Mouse (Mus musculus): ENCODE data around the gene 2410004B18Rik.
"Not testable (repeated sequence)": the region's sequence is repeated elsewhere in the genome, so short reads cannot be mapped to it uniquely, and the experiment has no call there.

Gene 2410004B18Rik

GRCm38 (mm10) chr3:145937505-145938404, at the start of gene 2410004B18Rik:
Gene 2410004B18Rik, plus strand, starts transcription at chr3:145938014.
- no peak for DNase-seq (ENCODE audit: extremely low spot score, low read depth, low spot score)

GRCm38 (mm10) chr3:145890346-145891132, 47.3 kb upstream of the 2410004B18Rik start:
- no peak for DNase-seq (ENCODE audit: extremely low spot score, low read depth, low spot score)

DNA sequence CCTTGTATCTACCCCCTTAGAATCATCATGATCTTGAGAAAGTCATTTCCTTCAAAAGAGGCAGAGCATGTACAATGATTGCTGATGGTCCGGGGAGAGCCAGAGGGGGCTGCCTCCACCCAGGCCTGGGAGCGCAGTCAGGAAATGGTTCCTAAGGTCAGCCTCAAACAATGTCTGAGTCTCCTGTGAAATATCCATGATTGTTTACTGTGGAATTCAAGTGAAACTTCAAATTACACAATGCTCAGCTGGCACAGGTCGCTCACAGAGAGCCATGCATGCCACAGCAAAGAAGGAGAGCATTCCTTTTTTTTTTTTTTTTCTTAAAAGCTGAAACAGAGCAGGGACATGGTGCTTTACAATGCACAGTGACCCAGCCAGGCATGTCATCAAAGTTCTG, 45.4 kb upstream of the 2410004B18Rik start:
- no peak for DNase-seq (ENCODE audit: extremely low spot score, low read depth, low spot score)

- no peak for DNase-seq (ENCODE audit: extremely low spot score, low read depth, low spot score)
Observed at GRCm38 (mm10) chr3:145894131-145894530, 43.7 kb upstream of the 2410004B18Rik start.

- DNase-seq (ENCODE audit: extremely low spot score, low read depth, low spot score) = no peak
Observed at GRCm38 (mm10) chr3:145897749-145898148, 40.1 kb upstream of the 2410004B18Rik start.

- no peak for DNase-seq (ENCODE audit: extremely low spot score, low read depth, low spot score)
Observed at GRCm38 (mm10) chr3:145899832-145900231, 38.0 kb upstream of the 2410004B18Rik start.

GRCm38 (mm10) chr3:145903530-145903929, 34.3 kb upstream of the 2410004B18Rik start:
- DNase-seq (ENCODE audit: extremely low spot score, low read depth, low spot score) = no peak

GRCm38 (mm10) chr3:145904850-145905776, 32.7 kb upstream of the 2410004B18Rik start:
- no peak for DNase-seq (ENCODE audit: extremely low spot score, low read depth, low spot score)

- DNase-seq (ENCODE audit: extremely low spot score, low read depth, low spot score) = no peak
Observed at GRCm38 (mm10) chr3:145906582-145906981, 31.2 kb upstream of the 2410004B18Rik start.

- no peak for DNase-seq (ENCODE audit: extremely low spot score, low read depth, low spot score)
Observed at GRCm38 (mm10) chr3:145912512-145912911, 25.3 kb upstream of the 2410004B18Rik start.

- DNase-seq (ENCODE audit: extremely low spot score, low read depth, low spot score) = no peak
Observed at GRCm38 (mm10) chr3:145913263-145913662, 24.6 kb upstream of the 2410004B18Rik start.

GRCm38 (mm10) chr3:145913942-145914341, 23.9 kb upstream of the 2410004B18Rik start:
- DNase-seq (ENCODE audit: extremely low spot score, low read depth, low spot score) = not testable (repeated sequence)

DNA sequence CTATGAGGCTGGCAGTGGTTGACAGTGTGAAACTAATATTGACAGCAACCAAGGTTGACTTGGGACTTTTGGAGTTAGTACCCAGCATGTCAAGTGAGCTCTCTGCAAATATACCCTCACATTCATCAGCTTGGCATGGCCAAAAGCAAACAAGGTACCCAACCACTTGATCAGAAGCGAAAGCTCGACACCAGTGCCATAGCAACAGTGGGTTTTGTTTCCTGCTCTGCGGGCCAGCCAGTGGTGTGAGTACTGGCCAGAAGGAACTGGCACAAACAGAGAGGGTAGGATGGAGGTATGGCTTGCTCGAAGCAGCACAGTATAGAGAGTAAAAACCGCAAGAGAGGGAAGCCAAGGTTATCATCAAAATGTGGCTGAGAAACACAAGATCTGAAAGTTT, 21.4 kb upstream of the 2410004B18Rik start:
- no peak for DNase-seq (ENCODE audit: extremely low spot score, low read depth, low spot score)

DNA sequence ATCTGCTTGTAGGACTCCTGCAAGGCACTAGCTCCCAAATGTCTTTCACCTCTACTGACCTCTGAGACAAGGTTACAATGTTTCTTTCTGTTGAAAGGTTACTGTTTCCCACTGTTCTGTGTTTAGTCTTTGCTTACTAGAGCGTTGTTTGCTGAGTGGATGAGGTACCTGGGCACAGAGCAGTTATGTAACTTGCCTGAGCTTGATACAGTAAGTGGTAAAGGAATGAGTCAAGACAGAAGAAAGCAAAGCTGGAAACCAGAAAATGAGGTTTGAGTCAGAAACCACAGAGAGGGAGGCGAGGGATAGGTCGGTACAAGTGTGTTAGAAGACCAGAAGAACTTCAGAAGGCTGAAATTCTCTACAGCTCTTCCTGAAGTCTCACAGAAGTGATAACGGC, 21.0 kb upstream of the 2410004B18Rik start:
- DNase-seq (ENCODE audit: extremely low spot score, low read depth, low spot score) = no peak

DNA sequence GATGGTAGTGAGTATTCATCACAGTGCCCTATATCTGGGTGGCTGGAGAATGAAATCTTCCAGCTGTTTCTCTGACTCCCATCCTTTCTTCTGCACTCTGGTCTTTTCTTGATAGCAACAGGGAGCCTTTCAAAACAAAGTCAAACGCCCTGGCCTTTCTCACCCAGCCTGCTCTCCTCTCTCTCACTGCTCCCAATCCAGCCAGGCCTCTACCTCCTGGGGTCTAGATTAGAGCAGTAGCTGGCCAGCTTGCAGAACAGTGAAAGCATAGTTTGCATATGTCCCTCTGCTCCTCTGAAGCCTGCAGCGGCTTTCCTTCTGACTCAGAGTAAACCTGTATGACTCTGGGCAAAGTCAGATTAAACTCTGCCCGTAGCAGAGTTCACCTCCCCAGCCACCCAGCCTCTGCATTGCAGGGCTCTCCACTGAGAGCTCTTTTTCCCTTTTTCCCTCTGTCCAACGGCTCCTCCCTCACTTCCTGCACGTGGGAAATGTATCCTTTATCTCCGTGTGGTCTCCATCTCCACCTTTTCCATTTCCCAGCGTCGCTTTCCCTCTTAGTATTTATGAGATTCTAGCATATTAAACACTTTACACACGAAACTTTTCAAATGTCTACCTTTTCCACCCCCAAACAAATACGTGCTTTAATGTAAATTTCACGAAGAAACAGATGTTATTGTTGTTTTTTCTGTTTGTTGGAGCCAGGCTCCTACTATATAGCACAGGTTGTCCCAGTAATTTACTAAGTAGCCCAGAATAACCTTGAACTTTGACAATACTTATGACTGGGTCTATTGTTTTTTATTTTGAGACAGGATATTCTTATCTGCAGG, 15.6 kb upstream of the 2410004B18Rik start, which contains the start of gene Bcl10:
TSS of gene Bcl10 (plus strand) at position 786 of the 836 bp plus-strand sequence.
- no peak for DNase-seq (ENCODE audit: extremely low spot score, low read depth, low spot score)

DNA sequence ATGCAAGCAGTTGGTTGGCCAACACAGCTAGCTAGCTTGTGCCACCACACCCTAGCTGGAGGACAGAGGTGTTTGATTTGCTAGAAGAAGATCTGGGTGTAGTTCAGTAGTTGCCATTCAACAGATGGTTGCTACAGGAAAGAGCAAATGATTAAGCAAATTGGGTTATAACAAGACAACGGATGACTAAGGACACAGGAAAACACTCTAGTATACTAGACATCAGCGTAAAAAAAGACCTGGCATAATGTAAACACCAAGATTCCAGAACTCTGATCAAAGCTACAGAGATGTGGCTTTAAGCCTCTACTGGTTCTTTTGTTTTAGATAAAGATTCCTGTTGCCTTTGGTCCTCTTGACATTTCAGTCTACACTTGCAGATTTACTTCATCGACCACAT, 14.8 kb upstream of the 2410004B18Rik start:
- no peak for DNase-seq (ENCODE audit: extremely low spot score, low read depth, low spot score)

- peak; percentile 98 for DNase-seq (ENCODE audit: extremely low spot score, low read depth, low spot score)
Observed at GRCm38 (mm10) chr3:145923874-145924577, 13.8 kb upstream of the 2410004B18Rik start.

DNA sequence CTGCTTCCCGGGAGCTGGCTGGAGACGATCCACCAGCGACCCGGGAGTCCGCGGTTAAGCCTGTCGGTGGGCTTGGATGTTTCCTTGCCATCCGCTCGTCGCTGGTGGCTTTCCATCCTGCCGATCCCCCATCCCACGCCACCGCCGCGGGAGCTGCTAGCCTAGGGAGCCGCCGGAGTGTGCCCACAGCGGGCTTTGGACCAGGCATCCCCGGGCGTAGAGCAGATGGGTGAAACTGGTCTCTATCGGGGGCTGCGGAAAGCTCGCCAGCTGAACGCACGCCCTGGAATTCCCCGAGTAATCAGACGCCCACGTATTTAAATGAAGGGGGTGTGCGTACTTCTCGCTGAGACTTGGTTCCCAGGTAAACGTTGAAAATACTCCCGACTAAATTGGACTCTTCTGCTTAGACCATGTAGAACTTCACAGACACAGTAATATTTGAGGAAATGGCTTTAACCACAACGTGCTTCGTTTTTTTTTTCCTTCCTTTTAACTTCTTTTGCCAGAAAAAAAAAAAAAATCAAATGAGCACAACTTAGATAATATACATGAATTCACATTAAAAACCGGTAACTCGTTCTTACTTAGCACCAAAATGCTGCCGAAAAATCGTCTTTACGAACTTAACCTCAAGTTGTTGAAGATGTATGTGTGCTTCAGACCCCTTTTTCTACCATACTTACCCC, 13.0 kb upstream of the 2410004B18Rik start:
- no peak for DNase-seq (ENCODE audit: extremely low spot score, low read depth, low spot score)

GRCm38 (mm10) chr3:145925506-145925905, 12.3 kb upstream of the 2410004B18Rik start:
- no peak for DNase-seq (ENCODE audit: extremely low spot score, low read depth, low spot score)
